Mouse (Mus musculus): ENCODE results near the gene Rims3.

The Rims3 gene

DNA sequence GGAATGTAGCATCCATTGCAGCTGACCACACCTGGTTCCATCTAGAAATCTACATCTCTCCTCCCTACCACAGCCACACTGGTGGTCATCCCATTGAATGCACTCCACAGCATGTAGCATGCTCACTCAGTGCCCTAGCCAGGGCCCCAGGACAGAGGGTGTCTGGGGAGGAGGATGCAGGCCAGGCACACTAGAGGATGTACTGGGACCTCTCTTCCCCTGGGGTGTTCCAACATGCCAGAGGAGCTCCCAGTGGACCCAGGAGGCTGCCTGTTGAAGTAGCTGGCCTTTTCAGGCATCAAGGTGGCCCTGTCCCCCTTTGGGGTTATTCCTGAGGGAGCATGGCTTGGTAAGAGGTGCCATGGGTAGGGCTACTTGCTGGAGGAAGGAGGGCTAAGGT is 37.3 kb downstream of the Rims3 start:
- no peak for DNase-seq (ENCODE audit: low read depth, low spot score)

DNA sequence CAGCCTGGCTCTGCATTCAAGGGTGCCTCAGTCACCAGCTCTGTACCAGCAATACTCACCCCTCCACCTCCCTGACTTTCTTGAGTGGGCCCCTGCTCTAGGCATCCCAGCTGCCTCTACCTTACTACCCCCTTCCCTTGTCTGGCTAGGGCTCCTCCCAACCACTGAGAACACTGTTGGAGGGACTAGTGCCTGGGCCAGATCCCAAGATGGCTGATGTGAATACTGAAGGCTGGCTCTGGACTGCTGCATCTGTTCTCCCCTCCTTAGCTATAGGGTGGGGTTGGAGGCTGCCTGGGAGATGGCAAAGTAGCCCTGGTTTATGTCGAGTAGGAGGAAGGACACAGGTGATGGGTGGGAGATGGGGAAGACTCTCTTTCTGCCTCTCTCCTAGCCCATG is 37.9 kb downstream of the Rims3 start:
- DNase-seq (ENCODE audit: low read depth, low spot score): no peak

DNA sequence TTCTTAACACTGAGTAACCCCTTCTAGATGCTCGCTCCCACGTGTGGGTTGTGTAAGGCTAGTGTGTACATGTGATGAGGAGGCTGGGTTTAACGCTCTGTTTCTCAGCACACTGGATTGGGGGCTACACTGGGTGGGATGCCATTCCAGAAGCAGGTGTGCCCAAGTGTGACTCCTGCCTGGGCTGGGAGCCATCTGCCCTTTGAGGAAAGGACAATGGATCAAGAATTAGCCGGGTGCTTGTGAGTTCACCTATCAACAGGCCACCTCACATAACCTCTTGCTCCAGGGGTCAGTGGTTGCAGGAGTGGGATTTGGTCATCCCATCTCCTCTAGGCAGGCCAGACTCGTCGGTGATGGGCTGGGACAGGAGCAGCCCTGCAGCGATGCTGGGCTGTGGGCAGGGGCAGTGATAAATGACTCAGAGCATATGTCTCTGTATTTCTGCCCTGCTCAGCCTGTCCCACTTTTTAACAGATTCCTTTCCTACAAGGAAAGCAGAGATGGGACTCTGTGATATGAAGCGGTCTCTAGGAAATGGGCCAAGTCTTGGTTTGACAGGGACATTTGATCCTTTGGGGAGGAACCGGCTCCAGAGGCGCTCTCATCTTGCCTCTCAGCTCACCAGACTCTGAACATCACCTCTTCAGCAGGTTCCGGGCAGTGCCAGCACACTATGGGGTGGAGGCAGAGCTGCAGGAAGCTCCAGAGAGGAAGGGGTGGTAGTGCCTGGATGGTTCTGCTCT is 39.2 kb downstream of the Rims3 start:
- no peak for DNase-seq (ENCODE audit: low read depth, low spot score)

DNA sequence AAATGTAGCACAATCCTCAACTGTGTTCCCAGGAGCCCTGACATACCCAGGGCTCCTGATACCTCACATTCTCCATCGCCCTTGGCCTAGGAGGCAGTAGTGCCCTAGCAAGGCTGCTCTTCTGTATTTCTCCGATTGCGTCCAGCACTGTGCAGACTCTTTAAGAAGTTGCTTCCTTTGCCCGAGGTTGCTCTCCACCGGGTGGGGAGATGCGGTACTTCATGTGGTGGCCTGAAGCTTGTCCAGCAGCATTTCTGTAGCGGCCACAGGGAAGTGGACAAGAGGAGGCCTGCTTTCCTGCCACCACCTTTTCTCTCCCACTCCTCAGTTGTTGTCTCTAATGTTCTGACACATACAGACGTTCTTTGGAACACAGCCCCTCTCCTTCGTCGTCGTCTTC is 40.0 kb downstream of the Rims3 start:
- no peak for DNase-seq (ENCODE audit: low read depth, low spot score)

DNA sequence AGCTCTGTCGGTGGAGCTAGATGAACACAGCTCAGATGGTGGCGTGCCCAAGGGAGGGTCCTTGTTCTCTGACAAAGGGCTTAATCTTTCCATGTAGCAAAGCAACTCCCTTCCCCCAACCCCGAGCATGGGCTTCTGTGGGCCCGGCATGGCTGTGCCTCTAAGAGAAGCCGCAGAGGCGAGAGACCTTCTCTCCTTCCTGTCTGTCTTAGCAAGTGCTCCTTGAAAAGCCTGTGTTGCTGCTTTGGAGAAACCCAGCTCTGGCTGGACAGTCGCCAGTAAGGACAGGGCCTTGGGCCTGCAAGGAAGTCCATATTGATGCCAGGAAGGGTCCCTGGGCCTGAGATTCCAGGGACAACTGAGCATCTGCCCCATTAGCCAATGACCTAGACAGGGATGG is 40.6 kb downstream of the Rims3 start:
- no peak for DNase-seq (ENCODE audit: low read depth, low spot score)

DNA sequence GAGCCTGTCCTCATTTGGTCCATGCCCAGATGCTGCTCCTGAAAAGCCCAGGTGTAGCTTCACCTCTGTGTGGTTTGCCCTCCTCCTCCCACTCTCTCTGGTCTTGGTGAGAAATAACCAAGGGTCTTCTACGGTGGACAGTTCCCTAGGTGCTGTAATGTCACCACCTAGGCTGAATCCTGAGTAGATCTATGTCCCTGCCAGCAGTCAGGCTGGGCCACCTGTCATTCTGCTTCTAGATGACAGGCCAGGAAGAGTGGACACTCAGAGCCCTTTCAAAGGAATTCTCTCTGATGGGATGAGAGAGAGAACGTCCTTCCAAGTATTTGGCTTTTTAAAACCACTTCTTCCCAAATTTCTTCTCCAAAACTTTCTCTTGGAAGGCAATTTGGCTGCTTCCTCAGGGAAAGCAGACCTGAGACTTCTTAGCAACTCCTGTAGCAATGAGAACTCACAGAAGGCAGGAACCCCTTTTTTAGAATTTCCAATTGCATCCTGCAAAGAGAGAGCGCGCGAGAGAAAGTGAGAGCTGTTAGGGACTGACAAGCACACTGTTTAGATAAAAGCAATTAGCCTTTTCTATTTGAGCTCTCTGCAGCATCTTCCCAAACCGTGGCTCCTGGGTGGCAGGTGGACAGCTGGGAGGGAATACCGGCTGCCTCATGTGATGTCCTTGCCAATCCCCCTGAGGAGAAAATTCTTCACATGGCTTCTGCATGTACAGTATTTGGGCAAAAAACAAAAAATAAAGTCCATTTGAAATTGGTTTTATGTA is 41.4 kb downstream of the Rims3 start:
- no peak for DNase-seq (ENCODE audit: low read depth, low spot score)

DNA sequence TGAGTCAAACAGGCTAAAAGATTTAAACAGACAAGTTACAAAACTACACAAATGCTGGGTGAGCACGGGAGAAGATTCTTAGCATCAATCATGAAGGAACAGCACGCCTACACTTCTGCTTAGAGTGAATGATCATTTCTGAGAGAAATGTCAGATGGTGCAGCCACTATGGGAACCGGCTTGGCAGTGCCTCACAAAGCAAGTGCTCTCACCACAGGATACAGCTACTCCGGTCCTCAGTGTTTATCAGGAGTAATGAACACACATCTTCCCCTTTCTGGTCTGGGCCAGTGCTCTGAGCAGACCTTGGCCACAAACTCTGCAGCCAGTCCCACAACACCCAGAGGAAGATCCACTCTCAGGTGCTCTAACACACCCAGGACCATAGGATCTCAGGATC is 49.9 kb downstream of the Rims3 start:
- DNase-seq (ENCODE audit: low read depth, low spot score): no peak

DNA sequence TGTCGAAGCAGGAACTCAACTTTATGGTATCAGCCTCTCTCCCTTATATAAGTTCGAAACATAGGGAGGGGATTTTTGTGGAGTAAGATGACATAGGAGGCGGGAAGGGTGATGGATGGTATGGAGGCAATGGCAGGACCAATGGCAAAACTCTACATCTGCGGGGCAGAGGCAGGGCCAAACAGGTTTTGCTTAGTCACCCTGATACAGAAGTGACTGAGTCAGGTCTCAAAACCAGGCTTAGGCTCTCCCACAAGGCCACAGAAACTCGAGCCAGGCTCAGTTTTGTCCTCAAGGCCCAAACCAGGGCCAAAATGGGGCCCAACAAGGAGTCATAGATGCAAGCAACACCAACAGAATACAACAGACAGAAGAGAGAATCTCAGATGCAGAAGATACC is 51.0 kb downstream of the Rims3 start:
- DNase-seq (ENCODE audit: low read depth, low spot score): no peak

DNA sequence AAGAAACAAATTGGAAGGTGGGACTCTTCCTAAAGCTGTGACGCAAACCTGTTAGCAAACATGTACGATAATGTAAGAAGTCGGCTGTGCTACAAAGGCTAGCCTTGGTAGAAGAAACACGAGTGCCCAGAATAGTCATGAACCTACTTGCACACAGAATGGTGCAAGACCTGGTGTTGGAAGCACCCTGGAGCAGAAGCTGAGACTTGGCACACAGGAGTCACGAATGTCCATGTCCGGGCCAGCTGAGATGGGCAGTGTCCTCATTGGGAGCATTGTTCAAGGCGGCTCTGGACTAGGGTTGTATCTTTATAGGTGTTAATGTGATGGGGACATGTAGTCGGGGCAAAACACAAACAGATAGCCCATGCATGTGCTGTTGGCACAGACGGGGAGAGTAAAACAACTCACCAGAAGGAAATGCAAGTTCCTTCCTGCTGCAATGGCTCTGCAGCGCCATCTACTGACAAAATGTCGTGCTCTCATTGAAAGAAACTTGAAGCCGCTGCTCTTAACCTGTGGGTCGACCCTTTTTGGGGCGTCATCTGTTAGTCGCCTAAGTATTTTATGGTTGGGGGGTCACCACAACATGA is 55.0 kb downstream of the Rims3 start:
- DNase-seq (ENCODE audit: low read depth, low spot score): peak; percentile 86

DNA sequence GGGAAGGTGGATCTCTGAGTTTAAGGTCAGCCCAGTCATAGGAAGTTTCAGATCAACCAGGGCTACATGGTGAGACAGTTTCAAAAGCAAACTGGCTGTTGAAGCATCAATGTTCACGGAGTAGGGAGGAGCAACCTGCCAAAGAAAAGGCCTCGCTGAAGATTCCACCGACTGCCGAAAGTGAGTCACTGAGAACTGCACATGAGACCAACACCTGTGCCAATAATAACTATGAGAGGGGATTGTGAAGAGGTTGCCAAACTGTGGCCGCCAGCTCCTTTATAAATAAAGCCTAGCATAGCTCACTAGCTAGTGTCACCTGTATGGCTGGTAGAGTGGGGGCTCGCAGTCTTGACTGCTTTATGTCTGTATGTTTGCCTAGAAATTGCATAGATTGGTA is 56.5 kb downstream of the Rims3 start:
- DNase-seq (ENCODE audit: low read depth, low spot score): no peak

DNA sequence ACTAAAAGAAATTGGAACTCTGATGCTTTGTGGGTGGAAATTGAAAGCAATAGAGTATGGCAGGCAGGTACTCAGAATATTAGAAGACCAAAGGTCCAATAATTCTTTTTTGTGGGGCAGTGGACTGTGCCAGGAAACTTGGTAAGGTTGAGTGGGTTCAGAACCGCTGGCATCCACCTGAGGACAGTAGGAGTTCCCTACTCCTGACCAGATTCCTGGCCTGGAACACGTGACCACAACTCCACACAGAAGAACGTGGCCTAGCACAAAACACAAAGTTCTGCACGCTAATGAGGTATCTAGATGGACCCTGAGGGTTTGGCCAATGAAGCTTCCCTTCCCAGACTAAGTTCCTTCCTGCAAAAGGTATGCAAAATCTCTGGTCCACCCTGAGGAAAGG is 58.2 kb downstream of the Rims3 start:
- DNase-seq (ENCODE audit: low read depth, low spot score): no peak

DNA sequence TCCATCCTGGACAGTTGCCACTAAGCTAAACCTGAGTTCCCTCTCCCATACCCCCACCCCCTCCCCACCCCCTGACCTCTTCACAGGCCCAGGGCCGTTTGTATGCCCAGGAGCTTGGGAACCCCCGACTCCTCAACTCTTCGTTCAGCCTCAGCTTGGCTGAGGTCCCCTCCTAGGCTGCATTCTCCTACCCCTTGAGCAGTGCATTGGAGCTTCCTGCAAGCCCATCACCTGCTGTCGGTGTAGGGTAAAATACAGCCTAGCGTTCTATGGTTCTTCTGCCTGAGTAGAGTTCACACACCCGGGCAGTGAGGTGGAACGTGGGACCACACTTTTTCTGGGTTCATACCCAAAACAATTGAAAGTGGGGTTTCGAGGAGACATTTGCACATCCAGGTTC is 58.8 kb downstream of the Rims3 start:
- no peak for DNase-seq (ENCODE audit: low read depth, low spot score)

DNA sequence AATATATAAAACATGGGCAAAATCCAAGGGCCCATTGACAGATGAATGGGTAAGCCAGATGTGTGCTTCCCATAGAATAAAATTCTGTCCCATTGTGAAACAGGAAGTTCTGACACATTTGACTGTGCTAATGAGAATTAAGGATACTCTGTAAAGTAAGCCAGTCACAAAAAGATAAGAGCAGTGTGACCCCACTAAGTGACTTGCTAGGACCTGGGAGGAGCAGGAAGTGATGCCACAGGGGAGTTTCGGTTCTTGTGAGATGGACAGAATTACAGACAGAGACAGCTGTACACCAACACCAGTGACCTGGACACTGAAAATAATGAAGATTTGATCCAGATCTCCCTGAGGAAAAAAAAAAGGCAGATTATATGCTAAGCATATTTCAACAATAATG is 59.2 kb downstream of the Rims3 start:
- no peak for DNase-seq (ENCODE audit: low read depth, low spot score)

DNA sequence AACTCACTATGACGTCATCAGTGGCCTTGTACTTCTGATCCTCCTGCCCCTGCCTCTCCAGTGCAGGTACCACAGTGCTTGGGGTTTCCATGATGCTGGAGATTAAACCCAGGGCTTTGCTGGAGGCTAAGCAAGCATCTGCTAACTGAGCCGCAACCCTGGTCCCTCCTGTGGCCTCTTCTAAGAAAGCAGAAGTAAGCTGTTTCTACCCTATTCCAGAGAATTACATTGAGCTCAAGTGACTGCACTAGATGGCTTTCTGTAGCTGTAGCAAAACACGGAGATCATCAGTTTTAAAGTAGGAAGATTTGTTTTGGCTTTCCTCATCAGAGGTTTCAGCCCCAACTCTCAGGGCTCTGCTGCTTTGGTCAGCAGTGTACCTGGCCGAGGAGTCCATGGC is 59.9 kb downstream of the Rims3 start:
- no peak for DNase-seq (ENCODE audit: low read depth, low spot score)

DNA sequence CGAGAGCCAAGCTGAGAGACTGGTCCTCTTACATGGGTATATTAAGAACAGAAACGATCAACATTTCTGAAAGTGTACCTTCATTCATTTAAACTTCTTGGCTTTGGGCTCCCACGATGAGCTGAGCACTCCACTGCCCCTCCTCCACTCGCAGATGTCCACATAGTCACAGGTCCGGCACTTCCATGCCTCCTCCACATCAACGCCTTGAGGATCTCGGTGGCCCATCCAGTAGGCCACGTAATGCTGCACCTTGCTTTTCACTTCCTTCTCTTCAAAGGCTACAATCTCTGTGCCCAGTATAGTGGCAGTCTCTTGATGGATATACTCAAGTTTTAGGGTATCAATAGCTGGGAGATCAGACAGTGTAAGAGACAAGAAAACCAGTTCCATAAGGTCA is 66.8 kb downstream of the Rims3 start:
- no peak for DNase-seq (ENCODE audit: low read depth, low spot score)

DNA sequence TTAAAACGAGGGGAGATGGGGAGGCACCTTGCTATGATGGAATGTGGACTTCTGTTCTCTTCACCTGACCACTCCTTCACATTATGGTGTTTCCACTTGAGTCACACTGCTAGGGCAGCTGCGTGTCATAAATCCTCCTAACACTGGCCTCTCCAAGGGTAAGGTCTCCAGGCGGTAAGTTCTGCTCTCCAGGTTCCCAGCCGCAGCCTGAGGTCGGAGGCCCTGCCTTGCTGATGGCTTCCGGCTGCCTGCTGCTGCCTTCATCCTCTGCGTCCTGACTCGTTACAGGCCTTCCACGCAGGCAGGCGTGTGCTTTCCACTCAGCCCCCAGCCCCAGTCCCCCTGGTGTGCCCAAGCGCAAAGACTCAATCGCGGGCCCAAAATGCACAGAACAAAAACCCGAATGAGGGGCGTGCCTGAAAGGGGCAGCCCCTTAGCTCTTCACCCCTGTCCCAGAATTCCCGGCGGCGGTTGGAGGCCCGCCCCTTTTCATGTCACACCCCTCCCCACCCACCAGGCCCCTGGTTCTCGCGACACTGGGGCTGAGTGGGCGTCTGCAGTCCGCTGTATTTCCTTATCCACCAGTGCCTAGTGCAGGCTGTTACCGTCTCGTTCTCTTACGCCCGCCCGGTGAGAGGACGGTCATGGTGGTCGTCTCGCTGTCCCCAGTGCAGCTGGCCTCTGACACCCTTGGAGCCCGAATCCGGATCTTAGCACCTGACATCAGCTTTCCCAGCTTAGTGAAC is 70.1 kb downstream of the Rims3 start, which contains the start of gene Exo5:
TSS of gene Exo5 (minus strand) at position 464 of the 746 bp plus-strand sequence.
- peak; percentile 95 for DNase-seq (ENCODE audit: low read depth, low spot score)

DNA sequence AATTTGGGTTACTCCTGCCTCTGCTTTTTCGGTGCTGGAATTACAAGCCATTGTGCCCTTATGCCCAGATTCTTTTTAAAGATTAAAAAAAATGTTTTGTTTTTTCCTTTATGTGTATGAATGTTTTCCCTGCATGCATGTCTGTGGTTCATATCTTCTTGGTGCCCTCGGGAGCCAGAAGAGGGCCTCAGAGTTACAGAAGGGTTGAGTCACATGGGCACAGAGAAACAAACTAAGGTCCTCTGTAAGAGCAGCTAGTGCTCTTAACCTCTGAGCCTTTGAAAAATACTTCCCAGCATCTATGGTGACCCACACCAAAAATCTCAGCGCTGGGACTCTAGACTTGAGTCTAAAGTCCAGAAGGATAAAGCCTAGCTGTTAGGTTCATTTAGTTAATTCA is 70.8 kb downstream of the Rims3 start:
- DNase-seq (ENCODE audit: low read depth, low spot score): peak; percentile 12

DNA sequence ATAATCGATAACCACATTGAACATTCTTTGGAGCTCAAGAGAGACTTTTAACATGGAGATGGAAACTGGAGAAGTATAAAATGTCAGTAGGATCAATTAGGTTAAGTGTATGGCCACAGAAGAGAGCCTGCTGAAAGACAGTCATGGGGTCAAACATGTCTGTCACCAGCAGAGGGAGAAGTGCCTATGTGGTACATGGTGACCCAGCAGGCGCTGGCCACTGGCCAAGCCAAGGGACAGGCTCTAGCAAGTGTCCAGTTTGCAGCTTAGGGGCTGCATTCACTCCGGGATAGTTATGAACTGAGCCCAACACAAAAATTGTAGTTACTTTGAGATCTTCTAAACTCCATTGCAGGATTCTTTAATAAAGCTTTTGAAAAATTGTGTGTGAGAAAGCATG is 74.1 kb downstream of the Rims3 start:
- no peak for DNase-seq (ENCODE audit: low read depth, low spot score)

DNA sequence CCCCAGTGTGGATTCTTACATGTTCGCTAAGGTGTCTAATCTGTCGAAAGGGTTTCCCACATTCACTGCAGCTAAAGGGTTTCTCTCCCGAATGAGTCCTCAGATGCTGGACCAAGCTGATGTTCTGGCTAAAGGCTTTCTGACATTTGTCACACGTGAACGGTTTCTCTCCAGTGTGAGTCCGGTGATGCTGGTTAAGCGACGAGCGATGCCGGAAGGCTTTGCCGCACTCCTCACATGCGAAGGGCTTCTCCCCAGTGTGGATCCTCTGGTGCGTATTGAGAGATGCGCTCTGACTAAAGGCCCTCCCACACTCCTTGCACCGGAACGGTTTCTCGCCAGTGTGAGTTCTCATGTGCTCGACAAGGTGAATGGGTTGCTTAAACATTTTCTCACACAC is 76.1 kb downstream of the Rims3 start:
- no peak for DNase-seq (ENCODE audit: low read depth, low spot score)

DNA sequence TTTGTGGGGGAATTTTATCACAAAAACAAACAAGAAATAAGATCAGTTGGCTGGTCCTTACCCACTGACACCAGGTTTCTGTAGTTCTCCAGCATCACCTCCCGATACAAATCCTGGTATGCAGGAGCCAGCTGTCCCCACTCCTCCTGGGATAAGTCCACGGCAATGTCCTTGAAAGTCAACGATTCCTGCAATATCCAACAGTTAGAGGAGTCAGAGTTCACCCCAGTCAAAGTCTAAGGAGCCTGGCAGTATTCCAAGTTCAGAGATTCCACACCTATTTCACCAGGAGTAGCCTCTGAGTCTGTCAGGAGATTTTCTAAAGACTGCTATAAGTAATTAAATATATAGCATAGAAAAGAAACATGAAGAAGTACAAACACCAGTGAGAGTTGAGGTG is 80.4 kb downstream of the Rims3 start:
- DNase-seq (ENCODE audit: low read depth, low spot score): no peak
